Mouse (Mus musculus): Measurements from ENCODE around the gene Igfbp3. TPM values are rescaled to one million over a fixed set of nuclear protein-coding genes. Genes with fewer than 3 reads are reported as not detected.

Gene Igfbp3
- polyA plus RNA-seq, 1 experiment from 2014 or later = 24.0 TPM

DNA sequence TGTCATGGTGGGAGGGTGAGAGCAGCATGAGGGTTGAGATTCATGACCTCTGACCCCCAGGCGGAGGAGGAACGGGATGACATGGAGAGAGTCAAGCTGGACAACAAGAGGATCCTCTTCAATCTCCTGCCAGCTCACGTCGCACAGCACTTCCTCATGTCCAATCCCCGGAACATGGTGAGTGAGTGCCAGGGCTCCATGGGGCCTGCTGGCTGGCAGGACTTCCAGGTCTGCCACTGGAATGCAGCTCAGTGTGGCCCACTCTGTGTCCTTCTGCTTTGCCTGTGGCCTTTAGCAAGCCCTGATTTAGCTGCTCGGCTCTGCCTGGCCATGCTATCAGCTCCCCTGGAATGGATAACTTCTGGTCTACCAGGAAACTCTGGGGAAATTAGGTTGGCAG is 53.6 kb downstream of the Igfbp3 start:
- H3K4me3 ChIP-seq (ENCODE audit: low read length) = no peak overlapping the region
- peak; percentile 44; the same call in 1 of the 2 replicates for ATAC-seq
- peak overlapping the region; percentile 78 for H3K27ac ChIP-seq (ENCODE audit: low read length)
- H3K4me1 ChIP-seq (ENCODE audit: control insufficient read depth, insufficient read depth, low read length) = peaks cover 12% of the 10 kb centered on the region
- no peaks in the 10 kb centered on the region for H3K27me3 ChIP-seq (replicated peaks; ENCODE audit: control insufficient read depth, insufficient read depth, low read length)
- no peak overlapping the region for H3K4me2 ChIP-seq (ENCODE audit: low read depth, low read length)
- H3K36me3 ChIP-seq (ENCODE audit: control insufficient read depth, insufficient read depth, low read length) = no peaks in the 10 kb centered on the region
- no peak overlapping the region for H3K9ac ChIP-seq (ENCODE audit: low read depth, low read length)
- H3K9me3 ChIP-seq (ENCODE audit: control insufficient read depth, low read length) = no peaks in the 10 kb centered on the region
- WGBS = 70% methylated on average over 6 of the region's 6 CpGs

DNA sequence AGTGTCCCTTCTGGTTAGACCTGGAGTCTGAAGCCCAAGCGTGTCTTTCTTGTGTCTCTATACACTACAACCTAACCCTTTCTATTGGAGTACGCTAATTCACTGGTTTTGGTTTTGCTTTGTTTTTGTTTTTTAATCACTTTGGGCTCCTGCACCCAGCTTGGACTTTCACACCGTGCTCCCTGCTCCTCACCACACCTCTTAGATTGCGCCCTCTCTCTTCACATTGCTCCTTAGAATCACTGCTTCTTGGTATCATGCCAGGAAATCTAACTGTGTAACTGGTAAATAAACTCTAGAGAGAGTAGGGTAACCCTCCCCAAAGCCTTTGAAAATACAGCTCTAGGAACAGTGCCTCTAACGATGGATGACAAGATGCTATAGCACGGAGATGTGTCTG is 55.5 kb downstream of the Igfbp3 start:
- H3K27ac ChIP-seq (ENCODE audit: low read length) = no peak overlapping the region
- no peak overlapping the region for H3K4me3 ChIP-seq (ENCODE audit: low read length)
- no peaks in the 10 kb centered on the region for H3K27me3 ChIP-seq (replicated peaks; ENCODE audit: control insufficient read depth, insufficient read depth, low read length)
- ATAC-seq = no peak
- H3K9ac ChIP-seq (ENCODE audit: low read depth, low read length) = no peak overlapping the region
- WGBS = 86% methylated on average over 6 of the region's 6 CpGs
- no peaks in the 10 kb centered on the region for H3K9me3 ChIP-seq (ENCODE audit: control insufficient read depth, low read length)
- H3K4me2 ChIP-seq (ENCODE audit: low read depth, low read length) = no peak overlapping the region
- H3K36me3 ChIP-seq (ENCODE audit: control insufficient read depth, insufficient read depth, low read length) = no peaks in the 10 kb centered on the region
- peaks cover 12% of the 10 kb centered on the region for H3K4me1 ChIP-seq (ENCODE audit: control insufficient read depth, insufficient read depth, low read length)

DNA sequence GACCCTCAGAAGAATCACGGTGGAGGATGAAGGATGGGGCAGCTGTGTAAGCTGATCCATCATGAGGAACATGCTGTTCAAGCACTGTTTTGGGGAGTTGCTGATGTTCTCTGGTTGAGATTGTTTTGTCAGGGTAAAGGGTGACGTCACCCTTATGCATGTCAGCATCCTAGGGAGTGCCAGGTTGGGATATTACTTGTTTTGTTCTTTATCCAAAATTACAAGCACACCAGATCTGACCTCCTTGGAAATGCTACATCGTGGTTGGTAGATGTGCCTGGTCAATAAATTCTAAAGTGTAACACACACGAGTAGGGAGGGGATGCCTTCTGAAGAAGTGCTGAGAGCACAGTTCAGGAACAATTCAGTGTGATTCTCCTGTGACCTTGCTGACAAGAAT is 57.3 kb downstream of the Igfbp3 start:
- Histone ChIP-seq H3K9me3 (ENCODE audit: control insufficient read depth, low read length) (no peaks in the 10 kb centered on the region), H3K4me2 (ENCODE audit: low read depth, low read length) (no peak overlapping the region), H3K27me3 (replicated peaks; ENCODE audit: control insufficient read depth, insufficient read depth, low read length) (no peaks in the 10 kb centered on the region), H3K27ac (ENCODE audit: low read length) (no peak overlapping the region), H3K4me3 (ENCODE audit: low read length) (no peak overlapping the region), H3K36me3 (ENCODE audit: control insufficient read depth, insufficient read depth, low read length) (no peaks in the 10 kb centered on the region), H3K9ac (ENCODE audit: low read depth, low read length) (no peak overlapping the region), H3K4me1 (ENCODE audit: control insufficient read depth, insufficient read depth, low read length) (peaks cover 12% of the 10 kb centered on the region)
- ATAC-seq = no peak
- 47% methylated on average over 4 of the region's 4 CpGs for WGBS

Other genes starting within 250 kb of the Igfbp3 start
- gene Adcy1, start 150.4 kb downstream of the Igfbp3 start, polyA plus RNA-seq (2015; fragmentation: Nextera tagmentation; extraction: Ambion mirVana) = 0.68 and 0.72 TPM in 2 replicates
- not detected in 2 replicates for gene Gm11985, start 25.4 kb downstream of the Igfbp3 start, polyA plus RNA-seq (2015; fragmentation: Nextera tagmentation; extraction: Ambion mirVana)
- 3.3 and 6.4 TPM in 2 replicates for gene Igfbp1, start 16.1 kb downstream of the Igfbp3 start, polyA plus RNA-seq (2015; fragmentation: Nextera tagmentation; extraction: Ambion mirVana)